Mouse (Mus musculus): ENCODE results near the gene Picalm.

GRCm38 (mm10) chr7:90236289-90236905 lies 106.4 kb downstream of the Picalm start:
- TF ChIP-seq POLR2A (IDR thresholded peaks at IDR 0.05; ENCODE audit: low read depth, low read length) (no peak), CTCF (IDR thresholded peaks at IDR 0.05; ENCODE audit: extremely low read depth, insufficient read depth, insufficient read length, insufficient replicate concordance) (no peak)

Data from spleen, adult 2 months (tissue).